Mouse (Mus musculus): ENCODE results near the gene Shld1. TPM values are rescaled to one million over a fixed set of nuclear protein-coding genes. Genes with fewer than 3 reads are reported as not detected.
A peak's percentile ranks its signal among the peaks of the same experiment; 100 is the strongest.

Shld1 gene
- total RNA-seq, 2 experiments from 2014 or later = 3.1 to 3.2 TPM

- intact Hi-C loops (cut with DNase I; ENCODE audit: low total_unique reads) = loop anchor here (5.0 kb wide), 1 partner anchor 200 kb away; no protein-coding TSS in a partner anchor
These were observed 30.3 kb downstream of the Shld1 start for GRCm38 (mm10) chr2:132716901-132717536.

GRCm38 (mm10) chr2:132717537-132717912 is 30.8 kb downstream of the Shld1 start:
- DNase-seq = no peak
- intact Hi-C loops (cut with DNase I; ENCODE audit: low total_unique reads) = loop anchor here (5.0 kb wide), 1 partner anchor 200 kb away; no protein-coding TSS in a partner anchor

More at GRCm38 (mm10) chr2:132716901-132717536, 30.3 kb downstream of the Shld1 start:
- no peak for DNase-seq

DNA sequence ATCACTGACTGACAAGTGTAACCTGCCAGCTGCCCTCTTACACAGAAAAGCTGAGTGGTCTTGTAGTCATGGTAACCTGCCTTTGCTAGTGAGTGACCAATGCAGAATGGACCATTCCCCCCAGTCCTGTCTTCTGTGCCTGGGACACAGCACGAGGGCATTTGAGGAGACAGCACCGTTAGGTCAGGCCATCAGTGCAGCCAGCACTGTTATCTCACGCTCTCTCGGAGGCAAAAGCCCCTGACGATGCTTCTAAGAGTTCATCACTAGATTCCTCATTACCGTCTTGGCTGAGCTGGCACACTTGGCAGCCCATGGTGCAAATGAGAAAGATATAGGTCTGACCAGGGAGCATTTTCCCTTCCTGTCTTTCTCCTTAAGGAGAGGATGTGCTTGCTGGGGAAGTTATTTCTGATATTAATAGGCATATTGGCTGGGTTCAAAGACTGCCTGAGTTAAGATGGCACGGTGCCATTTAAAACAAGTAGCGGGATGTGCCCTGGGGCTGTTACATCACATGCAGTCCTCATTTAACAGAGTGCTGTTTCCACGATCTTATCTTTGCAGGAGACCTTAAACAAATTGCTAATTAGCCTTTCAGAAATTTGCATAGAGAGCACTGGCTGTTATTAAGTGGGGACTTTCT is 34.3 kb downstream of the Shld1 start:
- DNase-seq = no peak
- intact Hi-C loops (cut with DNase I; ENCODE audit: low total_unique reads) = no loop called here

DNA sequence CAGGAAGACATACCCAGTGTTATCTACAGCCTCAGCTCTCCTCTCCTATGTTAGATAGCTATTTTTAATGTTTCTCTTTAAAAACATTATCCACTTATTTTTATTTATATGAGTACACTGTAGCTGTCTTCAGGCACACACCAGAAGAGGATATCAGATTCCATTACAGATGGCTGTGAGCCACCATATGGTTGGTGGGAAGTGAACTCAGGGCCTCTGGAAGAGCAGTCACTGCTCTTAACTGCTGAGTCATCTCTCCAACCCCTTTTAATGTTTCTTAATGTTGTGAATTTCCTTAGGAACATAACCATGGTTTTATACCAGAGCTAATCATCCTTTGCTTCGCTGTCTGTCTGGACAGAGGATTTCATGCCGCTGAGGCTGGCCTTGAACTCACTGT is 35.1 kb downstream of the Shld1 start:
- intact Hi-C loops (cut with DNase I; ENCODE audit: low total_unique reads) = no loop called here
- no peak for DNase-seq

- intact Hi-C loops (cut with DNase I; ENCODE audit: low total_unique reads) = no loop called here
- DNase-seq = no peak
These were observed 37.3 kb downstream of the Shld1 start for GRCm38 (mm10) chr2:132723958-132724431.

- no peak for DNase-seq
- intact Hi-C loops (cut with DNase I; ENCODE audit: low total_unique reads) = no loop called here
These were observed 37.8 kb downstream of the Shld1 start for GRCm38 (mm10) chr2:132724561-132724960.

- no peak for DNase-seq
- intact Hi-C loops (cut with DNase I; ENCODE audit: low total_unique reads) = no loop called here
These were observed 38.7 kb downstream of the Shld1 start for GRCm38 (mm10) chr2:132725376-132725905.

GRCm38 (mm10) chr2:132726156-132726555 is 39.4 kb downstream of the Shld1 start:
- no peak for DNase-seq
- intact Hi-C loops (cut with DNase I; ENCODE audit: low total_unique reads) = no loop called here

- intact Hi-C loops (cut with DNase I; ENCODE audit: low total_unique reads) = no loop called here
- no peak for DNase-seq
These were observed 46.2 kb downstream of the Shld1 start for GRCm38 (mm10) chr2:132732940-132733339.

DNA sequence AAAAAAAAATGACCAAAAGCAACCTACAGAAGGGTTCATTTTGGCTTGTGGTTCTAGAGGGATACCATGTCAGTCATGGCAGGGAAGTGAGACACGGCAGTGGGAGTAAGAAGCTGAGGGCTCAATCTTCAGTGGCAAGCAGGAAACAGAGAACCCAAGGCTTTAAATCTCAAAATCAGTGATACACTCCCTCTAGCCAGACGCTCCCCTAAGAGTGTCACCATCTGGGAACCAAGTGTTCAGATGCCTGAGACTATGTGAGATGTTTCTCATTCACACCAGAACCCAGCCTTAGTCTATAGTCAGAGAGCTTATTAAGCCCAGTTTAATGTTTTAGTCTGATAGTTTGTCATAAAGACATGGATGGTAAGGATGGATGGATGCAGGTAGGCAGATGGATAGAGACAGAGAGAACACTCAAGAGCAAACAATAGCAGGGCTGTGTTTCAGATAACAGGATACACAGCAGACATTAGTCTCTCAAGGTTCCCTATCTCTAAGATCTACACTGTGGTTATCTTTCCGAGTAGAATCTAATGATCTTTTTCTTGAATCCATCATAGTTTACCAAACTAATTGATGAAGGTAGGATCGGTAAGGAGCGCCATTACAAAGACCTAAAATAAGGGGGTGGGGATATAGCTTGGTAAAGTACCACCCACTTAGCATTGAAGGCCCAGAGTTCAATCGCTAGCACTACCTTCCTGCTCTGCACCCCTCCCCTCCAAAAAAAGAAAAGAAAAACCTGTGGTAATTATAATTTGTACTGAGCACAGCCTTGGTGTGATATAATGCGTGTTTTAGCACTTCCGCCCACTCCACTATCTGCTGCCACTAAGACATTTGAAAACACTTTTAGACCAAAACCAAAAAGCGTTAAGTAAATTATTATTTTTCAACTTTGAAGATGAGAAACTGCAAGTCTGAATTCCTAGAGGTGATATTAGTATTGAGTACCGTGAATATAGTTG is 47.2 kb downstream of the Shld1 start:
- intact Hi-C loops (cut with DNase I; ENCODE audit: low total_unique reads) = no loop called here
- no peak for DNase-seq

DNA sequence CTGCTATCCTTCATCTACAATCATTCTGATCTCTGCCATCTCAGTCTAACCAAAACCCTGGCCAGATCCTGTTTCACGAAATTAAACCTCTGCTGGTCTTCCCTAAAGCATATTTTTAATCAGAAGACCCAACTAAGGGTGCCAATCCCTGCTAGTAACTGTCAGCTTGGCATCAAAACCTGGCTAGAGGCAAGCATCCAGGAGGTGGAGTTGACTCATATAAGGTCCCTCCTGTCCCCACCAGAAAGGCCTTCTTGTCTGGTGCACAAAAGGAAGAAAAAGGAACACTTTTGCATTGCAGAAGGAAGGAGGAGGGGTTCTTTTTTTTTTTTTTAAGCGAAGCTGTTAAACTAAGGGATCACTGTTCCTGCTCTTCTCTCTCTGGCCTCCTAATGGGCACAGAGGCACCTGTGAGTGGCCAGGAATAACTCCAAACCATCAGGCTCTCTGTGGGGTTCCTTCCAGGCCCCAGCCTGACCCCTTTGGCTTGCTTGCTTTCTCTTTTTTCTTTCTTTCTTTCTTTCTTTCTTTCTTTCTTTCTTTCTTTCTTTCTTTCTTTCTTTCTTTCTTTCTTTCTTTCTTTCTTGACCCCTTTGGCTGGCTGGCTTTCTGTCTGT is 52.2 kb downstream of the Shld1 start:
- intact Hi-C loops (cut with DNase I; ENCODE audit: low total_unique reads) = no loop called here

GRCm38 (mm10) chr2:132741862-132742347 is 55.2 kb downstream of the Shld1 start:
- intact Hi-C loops (cut with DNase I; ENCODE audit: low total_unique reads) = no loop called here
- no peak for DNase-seq

More for the DNA sequence above, 52.2 kb downstream of the Shld1 start:
- DNase-seq = no peak

DNA sequence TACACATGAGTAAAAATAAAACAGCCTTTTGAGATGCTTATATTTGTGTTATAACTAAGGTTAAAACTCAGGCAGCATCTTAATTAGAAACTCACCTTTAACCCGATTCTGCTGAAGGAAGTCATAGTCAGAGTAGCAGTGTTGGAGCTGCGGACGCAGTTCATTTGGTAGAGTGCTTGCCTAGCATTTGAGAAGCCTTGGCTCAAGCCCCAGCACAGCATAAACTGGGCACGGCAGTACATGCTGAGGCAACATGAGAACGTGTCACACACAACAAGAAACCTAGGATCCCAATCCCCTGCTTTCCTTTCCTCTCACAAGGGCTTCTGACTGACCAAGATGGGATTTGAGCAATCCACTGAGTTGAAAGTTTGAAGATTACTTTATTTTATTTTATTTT is 58.1 kb downstream of the Shld1 start:
- intact Hi-C loops (cut with DNase I; ENCODE audit: low total_unique reads) = no loop called here
- peak; percentile 57 for DNase-seq

DNA sequence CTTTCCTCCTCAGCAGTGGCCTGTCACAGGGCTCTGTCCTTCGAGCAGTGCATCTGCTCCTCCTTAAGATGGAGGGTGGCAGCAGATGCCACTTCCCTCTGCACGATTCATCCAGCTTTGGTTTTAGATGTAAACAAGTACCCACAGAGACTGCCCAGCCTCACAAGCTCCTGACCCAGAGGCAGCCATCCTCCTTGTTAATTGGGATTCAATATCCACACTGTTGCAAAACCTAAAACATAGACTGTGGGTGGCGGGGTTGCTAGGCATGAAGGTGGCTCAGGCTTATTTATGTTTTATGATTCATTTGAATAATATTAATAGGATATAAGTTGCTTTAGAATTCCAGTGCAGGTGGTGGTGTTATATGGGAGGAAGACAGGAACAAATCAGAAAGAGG is 59.4 kb downstream of the Shld1 start:
- intact Hi-C loops (cut with DNase I; ENCODE audit: low total_unique reads) = no loop called here
- no peak for DNase-seq

- DNase-seq = no peak
- intact Hi-C loops (cut with DNase I; ENCODE audit: low total_unique reads) = no loop called here
These were observed 64.0 kb downstream of the Shld1 start for GRCm38 (mm10) chr2:132750726-132751125.

GRCm38 (mm10) chr2:132751141-132752066 is 64.7 kb downstream of the Shld1 start:
- DNase-seq = no peak
- intact Hi-C loops (cut with DNase I; ENCODE audit: low total_unique reads) = no loop called here

DNA sequence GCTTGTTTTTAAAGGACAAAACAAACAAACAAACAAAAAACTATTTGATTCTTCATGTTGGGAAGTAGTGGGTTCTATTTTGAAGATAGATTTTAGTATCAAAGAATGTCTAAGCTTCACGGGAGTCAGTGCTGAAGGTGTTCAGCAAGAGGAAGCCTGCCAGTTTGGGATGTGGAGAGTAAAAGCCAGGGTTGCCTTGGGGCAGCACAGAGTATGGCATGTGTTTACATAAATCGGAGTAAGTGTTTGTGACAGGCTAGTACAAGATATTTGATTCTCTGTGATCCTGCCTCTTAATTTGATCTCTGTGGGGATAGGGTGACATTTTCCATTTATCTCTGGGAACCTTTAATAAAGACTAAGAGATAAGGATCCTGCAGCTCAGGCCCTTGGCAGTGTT is 65.7 kb downstream of the Shld1 start:
- intact Hi-C loops (cut with DNase I; ENCODE audit: low total_unique reads) = no loop called here
- no peak for DNase-seq

DNA sequence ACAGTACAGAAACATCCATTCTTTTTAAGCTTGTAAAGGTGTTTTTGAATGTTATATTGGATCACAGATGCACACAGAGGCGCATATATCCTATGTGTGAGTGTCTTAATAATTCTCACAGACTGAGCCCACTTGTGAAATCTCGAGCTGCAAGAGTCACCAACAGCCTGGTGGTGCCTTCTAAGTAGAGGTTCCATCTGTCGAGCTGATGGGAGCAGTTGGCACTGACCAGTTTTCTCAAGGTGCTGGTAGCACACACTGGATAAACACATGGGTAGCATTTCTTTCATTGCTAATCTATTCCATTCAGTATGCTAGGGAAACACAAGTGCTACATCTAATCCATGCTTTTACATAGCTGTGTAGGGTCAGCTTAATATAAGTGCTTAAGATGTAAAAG is 66.4 kb downstream of the Shld1 start:
- intact Hi-C loops (cut with DNase I; ENCODE audit: low total_unique reads) = no loop called here
- DNase-seq = no peak
